Mouse (Mus musculus) regulatory T cell (primary cell): ENCODE results near the gene Lgr6.

ENCODE experiments used
- in situ Hi-C: fragments of 300-600 bp; cut with MboI, MseI; formaldehyde crosslinking; loops from one replicate; pipeline ENCODE4 v1.15.1; 2025; ENCODE audit warnings: high pct_unique_total_duplicates

The Lgr6 gene

GRCm38 (mm10) chr1:135129543-135130183 is 24.6 kb upstream of the Lgr6 start:
- in situ Hi-C loops = loop anchor here (10.0 kb wide), 1 partner anchor 575 kb away; no protein-coding TSS in a partner anchor

- in situ Hi-C loops = no loop called here
These were observed 23.9 kb upstream of the Lgr6 start for GRCm38 (mm10) chr1:135128986-135129385.

- in situ Hi-C loops = no loop called here
These were observed 22.9 kb upstream of the Lgr6 start for GRCm38 (mm10) chr1:135128011-135128441.

GRCm38 (mm10) chr1:135126443-135127027 is 21.5 kb upstream of the Lgr6 start:
- in situ Hi-C loops = no loop called here

- in situ Hi-C loops = no loop called here
These were observed 20.9 kb upstream of the Lgr6 start for GRCm38 (mm10) chr1:135125990-135126389.

GRCm38 (mm10) chr1:135124573-135125363 is 19.7 kb upstream of the Lgr6 start:
- in situ Hi-C loops = no loop called here

GRCm38 (mm10) chr1:135112661-135113060 is 7.6 kb upstream of the Lgr6 start:
- in situ Hi-C loops = loop anchor here (5.0 to 10.0 kb wide), 2 partner anchors 120 to 1022 kb away; partner anchors contain the start of gene Kif21b

GRCm38 (mm10) chr1:135111271-135111670 is 6.2 kb upstream of the Lgr6 start:
- in situ Hi-C loops = loop anchor here (5.0 to 10.0 kb wide), 2 partner anchors 119 to 1024 kb away; partner anchors contain the start of gene Kif21b

GRCm38 (mm10) chr1:135110075-135110474 is 5.0 kb upstream of the Lgr6 start:
- in situ Hi-C loops = loop anchor here (5.0 to 10.0 kb wide), 2 partner anchors 118 to 1025 kb away; partner anchors contain the start of gene Kif21b

GRCm38 (mm10) chr1:135108611-135109010 is 3.5 kb upstream of the Lgr6 start:
- in situ Hi-C loops = no loop called here

GRCm38 (mm10) chr1:135105951-135106350 is 875 bp upstream of the Lgr6 start:
- in situ Hi-C loops = no loop called here

- in situ Hi-C loops = no loop called here
These were observed 4.7 kb downstream of the Lgr6 start for GRCm38 (mm10) chr1:135100400-135100799.

GRCm38 (mm10) chr1:135098441-135098840 is 6.6 kb downstream of the Lgr6 start:
- in situ Hi-C loops = no loop called here

GRCm38 (mm10) chr1:135097441-135097840 is 7.6 kb downstream of the Lgr6 start:
- in situ Hi-C loops = no loop called here

- in situ Hi-C loops = no loop called here
These were observed 8.8 kb downstream of the Lgr6 start for GRCm38 (mm10) chr1:135096312-135096711.

- in situ Hi-C loops = no loop called here
These were observed 9.9 kb downstream of the Lgr6 start for GRCm38 (mm10) chr1:135095189-135095588.

- in situ Hi-C loops = no loop called here
These were observed 10.4 kb downstream of the Lgr6 start for GRCm38 (mm10) chr1:135094723-135095122.

- in situ Hi-C loops = no loop called here
These were observed 14.2 kb downstream of the Lgr6 start for GRCm38 (mm10) chr1:135090914-135091313.

GRCm38 (mm10) chr1:135089626-135090025 is 15.4 kb downstream of the Lgr6 start:
- in situ Hi-C loops = no loop called here

GRCm38 (mm10) chr1:135087414-135087813 is 17.7 kb downstream of the Lgr6 start:
- in situ Hi-C loops = no loop called here

- in situ Hi-C loops = no loop called here
These were observed 19.1 kb downstream of the Lgr6 start for GRCm38 (mm10) chr1:135086015-135086414.

- in situ Hi-C loops = no loop called here
These were observed 19.7 kb downstream of the Lgr6 start for GRCm38 (mm10) chr1:135085296-135085871.
